Mouse (Mus musculus) bone marrow, adult 2 months (tissue): Measurements from ENCODE around the gene Panx2.

Source experiments
- CTCF ChIP-seq: fragments of 200-500 bp; IDR thresholded peaks from 2 replicates; pipeline ENCODE4 v1.5.1; 2011; ENCODE audit warnings: low read length, control low read depth; ENCODE audit not compliant: control insufficient read depth, insufficient read depth
- POLR2A ChIP-seq: fragments of 200-500 bp; IDR thresholded peaks from 2 replicates; pipeline ENCODE4 v1.6.1; 2011; ENCODE audit warnings: low read depth, mild to moderate bottlenecking, control low read depth, low read length, borderline replicate concordance; ENCODE audit not compliant: control insufficient read depth

GRCm38 (mm10) chr15:89106976-89107375 is 47.4 kb downstream of the Panx2 start:
- no peak for TF ChIP-seq CTCF
- TF ChIP-seq POLR2A = no peak
